ENCODE assay signal across 10 mouse cellular contexts in the genomic region with DNA sequence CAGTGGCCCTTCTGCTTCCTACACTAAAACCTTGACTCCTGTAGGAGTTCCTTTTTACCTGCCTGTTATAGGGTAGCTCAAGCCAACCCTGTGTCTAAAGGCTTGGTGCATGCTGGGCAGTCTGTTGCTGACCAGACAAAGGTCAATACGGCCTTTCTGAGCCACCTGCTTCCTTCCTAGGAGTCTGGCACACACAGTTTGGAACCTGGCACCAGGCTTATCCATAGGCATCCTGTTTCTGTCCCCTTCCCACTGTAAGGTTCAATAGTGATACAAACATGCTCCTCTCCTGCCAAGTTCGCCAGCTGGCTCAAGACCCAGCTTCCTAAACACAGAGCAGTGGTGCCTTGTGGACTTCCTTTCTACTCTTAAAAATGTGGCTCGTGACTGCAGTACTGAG. TPM values are rescaled to one million over a fixed set of nuclear protein-coding genes. Genes with fewer than 3 reads are reported as not detected.
DNase-seq lines count a peak whose midpoint lies in the region; ATAC-seq and TF ChIP-seq lines count a peak whose summit lies in the region.
"Had no signal": no experiment of that assay in that cellular context is flagged by ENCODE, and none has a peak within 500 bp of the region (broad histone marks: within the 10 kb centered on the region; RNA-seq: fewer than 3 reads in every experiment).

No protein-coding gene starts in this region.

- ATAC-seq in kidney, postnatal 0 days (replicated peaks; ENCODE audit: low FRiP score, low read depth) = no peak
- no peak for ATAC-seq in intestine, embryonic 14.5 days (replicated peaks; ENCODE audit: low FRiP score, low TSS enrichment, low read depth)
- no peak for ATAC-seq in midbrain, postnatal 0 days (ENCODE audit: low FRiP score)

- no peak for TF ChIP-seq CTCF in kidney, postnatal 0 days (IDR thresholded peaks at IDR 0.05; ENCODE audit: low read depth)
- TF ChIP-seq CTCF in midbrain, postnatal 0 days (IDR thresholded peaks at IDR 0.05) = no peak

- H3K9ac ChIP-seq in kidney, postnatal 0 days (ENCODE audit: low read depth, low read length) = 0 out of 2 replicates have a peak overlapping the region, but pooled peaks have one; percentile 84
- H3K9ac ChIP-seq in intestine, embryonic 14.5 days (ENCODE audit: low read length) = no peak overlapping the region; the same call in 1 of the 2 replicates
- H3K9ac ChIP-seq in midbrain, postnatal 0 days (replicated peaks; ENCODE audit: low read length, poor library complexity, severe bottlenecking) = no peak overlapping the region

- H3K27me3 ChIP-seq in kidney, postnatal 0 days (ENCODE audit: insufficient read depth, low read length) = no peaks in the 10 kb centered on the region
- H3K27me3 ChIP-seq in embryonic facial prominence, embryonic 10.5 days (replicated peaks; ENCODE audit: low read depth, poor library complexity, severe bottlenecking) = no peaks in the 10 kb centered on the region
- no peaks in the 10 kb centered on the region for H3K27me3 ChIP-seq in intestine, embryonic 14.5 days (replicated peaks; ENCODE audit: control insufficient read depth, insufficient read depth, low read length)
- H3K27me3 ChIP-seq in midbrain, postnatal 0 days (ENCODE audit: insufficient read depth, low read length) = no peaks in the 10 kb centered on the region

- WGBS in kidney, postnatal 0 days = 77% methylated on average over 3 of the region's 3 CpGs
- WGBS in embryonic facial prominence, embryonic 10.5 days = 86% methylated on average over 3 of the region's 3 CpGs
- 85% methylated on average over 3 of the region's 3 CpGs for WGBS in intestine, embryonic 14.5 days
- WGBS in midbrain, postnatal 0 days = 84% methylated on average over 3 of the region's 3 CpGs

- DNase-seq in kidney, postnatal 0 days (ENCODE audit: low spot score) = no peak
- no peak for DNase-seq in kidney, adult 18-20 months
- no peak for DNase-seq in embryonic facial prominence, embryonic 10.5 days (ENCODE audit: low spot score)
- no peak for DNase-seq in intestine, embryonic 14.5 days (ENCODE audit: low spot score)
- no peak for DNase-seq in midbrain, postnatal 0 days (ENCODE audit: low spot score)
- DNase-seq in right cerebral cortex, adult 18-20 months = no peak
- DNase-seq in right cerebral cortex, postnatal 36 days (ENCODE audit: low spot score in 2 of 2) = no peak
- DNase-seq: cerebellum, adult 11-12 months; layer of hippocampus, adult 9-11 months had no signal

- no peaks in the 10 kb centered on the region for H3K9me3 ChIP-seq in kidney, postnatal 0 days (replicated peaks; ENCODE audit: low read length)
- H3K9me3 ChIP-seq in embryonic facial prominence, embryonic 10.5 days = no peaks in the 10 kb centered on the region
- no peaks in the 10 kb centered on the region for H3K9me3 ChIP-seq in intestine, embryonic 14.5 days (ENCODE audit: control insufficient read depth, low read length)
- H3K9me3 ChIP-seq in midbrain, postnatal 0 days (ENCODE audit: low read length) = no peaks in the 10 kb centered on the region

- peaks cover 15% of the 10 kb centered on the region for H3K4me1 ChIP-seq in kidney, postnatal 0 days (replicated peaks; ENCODE audit: insufficient read depth, low read length)
- peaks cover 35% of the 10 kb centered on the region for H3K4me1 ChIP-seq in embryonic facial prominence, embryonic 10.5 days
- H3K4me1 ChIP-seq in intestine, embryonic 14.5 days (replicated peaks; ENCODE audit: control insufficient read depth, insufficient read depth, low read length) = peaks cover 21% of the 10 kb centered on the region
- peaks cover 17% of the 10 kb centered on the region; the same call in 1 of the 2 replicates for H3K4me1 ChIP-seq in midbrain, postnatal 0 days (ENCODE audit: insufficient read depth, low read length)

- H3K27ac ChIP-seq in kidney, postnatal 0 days = no peak overlapping the region
- no peak overlapping the region for H3K27ac ChIP-seq in embryonic facial prominence, embryonic 10.5 days (replicated peaks)
- no peak overlapping the region for H3K27ac ChIP-seq in intestine, embryonic 14.5 days (ENCODE audit: low read depth)
- no peak overlapping the region for H3K27ac ChIP-seq in midbrain, postnatal 0 days (ENCODE audit: low read depth, low read length)

- no peak overlapping the region for H3K4me3 ChIP-seq in kidney, postnatal 0 days (replicated peaks; ENCODE audit: low read depth, low read length)
- H3K4me3 ChIP-seq in embryonic facial prominence, embryonic 10.5 days = peak overlapping the region; percentile 98
- 0 out of 2 replicates have a peak overlapping the region, but pooled peaks have one; percentile 63 for H3K4me3 ChIP-seq in intestine, embryonic 14.5 days (ENCODE audit: low read depth, low read length)
- no peak overlapping the region for H3K4me3 ChIP-seq in midbrain, postnatal 0 days (ENCODE audit: low read depth, low read length)

- peak overlapping the region; percentile 81; the same call in 1 of the 2 replicates for H3K4me2 ChIP-seq in kidney, postnatal 0 days (ENCODE audit: low read length)
- H3K4me2 ChIP-seq in intestine, embryonic 14.5 days (ENCODE audit: low read length) = peak overlapping the region; percentile 84; the same call in 1 of the 2 replicates
- H3K4me2 ChIP-seq in midbrain, postnatal 0 days (ENCODE audit: low read depth, low read length, poor library complexity, severe bottlenecking) = peak overlapping the region; percentile 100; the same call in 1 of the 2 replicates

- H3K36me3 ChIP-seq in kidney, postnatal 0 days (ENCODE audit: insufficient read depth, low read length) = peaks cover 33% of the 10 kb centered on the region
- H3K36me3 ChIP-seq in embryonic facial prominence, embryonic 10.5 days (replicated peaks) = peaks cover 59% of the 10 kb centered on the region
- H3K36me3 ChIP-seq in intestine, embryonic 14.5 days (ENCODE audit: control insufficient read depth, insufficient read depth, low read length) = peaks cover 45% of the 10 kb centered on the region
- H3K36me3 ChIP-seq in midbrain, postnatal 0 days (ENCODE audit: insufficient read depth, low read length) = peaks cover 31% of the 10 kb centered on the region

RNA-seq across cellular contexts. Expression of a gene that starts 2.6 kb away (rescaled TPM):
- polyA plus RNA-seq in kidney, postnatal 0 days (2015; fragmentation: Nextera tagmentation; extraction: Ambion mirVana) = 22.9 and 23.2 TPM in 2 replicates
- 47.2 and 51.5 TPM in 2 replicates for polyA plus RNA-seq in embryonic facial prominence, embryonic 10.5 days (2016; fragmentation: Nextera tagmentation; extraction: Ambion mirVana)
- 29.7 and 32.4 TPM in 2 replicates for polyA plus RNA-seq in intestine, embryonic 14.5 days (2014; fragmentation: Nextera tagmentation; extraction: Ambion mirVana)
- 6.5 and 6.7 TPM in 2 replicates for total RNA-seq in midbrain, postnatal 0 days (2014; rRNA removed)
- polyA plus RNA-seq in midbrain, postnatal 0 days (2015; fragmentation: Nextera tagmentation; extraction: Ambion mirVana) = 13.1 and 13.5 TPM in 2 replicates

RNA-seq across cellular contexts. Expression of a gene that starts 9.5 kb away (rescaled TPM):
- polyA plus RNA-seq in kidney, postnatal 0 days (2015; fragmentation: Nextera tagmentation; extraction: Ambion mirVana) = not detected in 2 replicates
- polyA plus RNA-seq in embryonic facial prominence, embryonic 10.5 days (2016; fragmentation: Nextera tagmentation; extraction: Ambion mirVana) = 0.09 TPM in 1 of 2 replicates, not detected in the other
- 0.07 TPM in 1 of 2 replicates, not detected in the other for polyA plus RNA-seq in intestine, embryonic 14.5 days (2014; fragmentation: Nextera tagmentation; extraction: Ambion mirVana)
- total RNA-seq in midbrain, postnatal 0 days (2014; rRNA removed) = 1.0 and 1.4 TPM in 2 replicates
- polyA plus RNA-seq in midbrain, postnatal 0 days (2015; fragmentation: Nextera tagmentation; extraction: Ambion mirVana) = 0.09 and 0.16 TPM in 2 replicates
- total RNA-seq: gastrocnemius, adult 18-20 months had no signal

RNA-seq across cellular contexts. Expression of a gene that starts 26.1 kb away (rescaled TPM):
- polyA plus RNA-seq in kidney, postnatal 0 days (2015; fragmentation: Nextera tagmentation; extraction: Ambion mirVana) = not detected in 2 replicates
- not detected in 2 replicates for polyA plus RNA-seq in embryonic facial prominence, embryonic 10.5 days (2016; fragmentation: Nextera tagmentation; extraction: Ambion mirVana)
- not detected in 2 replicates for polyA plus RNA-seq in intestine, embryonic 14.5 days (2014; fragmentation: Nextera tagmentation; extraction: Ambion mirVana)
- 0.14 and 0.82 TPM in 2 replicates for total RNA-seq in midbrain, postnatal 0 days (2014; rRNA removed)
- polyA plus RNA-seq in midbrain, postnatal 0 days (2015; fragmentation: Nextera tagmentation; extraction: Ambion mirVana) = 0.98 and 1.4 TPM in 2 replicates
- total RNA-seq: gastrocnemius, adult 18-20 months had no signal

RNA-seq across cellular contexts. Expression of a gene that starts 28.0 kb away (rescaled TPM):
- 0.22 and 0.45 TPM in 2 replicates for polyA plus RNA-seq in kidney, postnatal 0 days (2015; fragmentation: Nextera tagmentation; extraction: Ambion mirVana)
- polyA plus RNA-seq in embryonic facial prominence, embryonic 10.5 days (2016; fragmentation: Nextera tagmentation; extraction: Ambion mirVana) = not detected in 2 replicates
- 7.9 TPM in 2 replicates for polyA plus RNA-seq in intestine, embryonic 14.5 days (2014; fragmentation: Nextera tagmentation; extraction: Ambion mirVana)
- total RNA-seq in midbrain, postnatal 0 days (2014; rRNA removed) = not detected in 2 replicates
- not detected in 2 replicates for polyA plus RNA-seq in midbrain, postnatal 0 days (2015; fragmentation: Nextera tagmentation; extraction: Ambion mirVana)
- total RNA-seq: gastrocnemius, adult 18-20 months had no signal

RNA-seq across cellular contexts. Expression of a gene that starts 46.5 kb away (rescaled TPM):
- not detected in 2 replicates for polyA plus RNA-seq in kidney, postnatal 0 days (2015; fragmentation: Nextera tagmentation; extraction: Ambion mirVana)
- not detected in 2 replicates for polyA plus RNA-seq in embryonic facial prominence, embryonic 10.5 days (2016; fragmentation: Nextera tagmentation; extraction: Ambion mirVana)
- polyA plus RNA-seq in intestine, embryonic 14.5 days (2014; fragmentation: Nextera tagmentation; extraction: Ambion mirVana) = 0.24 and 0.34 TPM in 2 replicates
- not detected in 2 replicates for total RNA-seq in midbrain, postnatal 0 days (2014; rRNA removed)
- polyA plus RNA-seq in midbrain, postnatal 0 days (2015; fragmentation: Nextera tagmentation; extraction: Ambion mirVana) = 0.09 TPM in 1 of 2 replicates, not detected in the other
- total RNA-seq: gastrocnemius, adult 18-20 months had no signal

Comparison
In these comparisons a context has a peak if more than half of its experiments do, and no peak if none do; other contexts are left out.
1. H3K4me3 ChIP-seq: peak in embryonic facial prominence, embryonic 10.5 days (single experiment) and intestine, embryonic 14.5 days (single experiment); none in kidney, postnatal 0 days (single experiment) and midbrain, postnatal 0 days (single experiment).
2. Peak in every context shown above with its lines, with median percentiles within 50 percentile points of each other: H3K4me2 ChIP-seq.